Mouse (Mus musculus) cerebellum, postnatal 14 days (tissue): ENCODE measurements at regions not wholly inside any gene's neighbourhood (a gene's known extent, or its start where the extent isn't known, plus 50 kb on each side); places are given as distances from the start of the nearest gene placed in this dataset.
"Not testable (repeated sequence)": the region's sequence is repeated elsewhere in the genome, so short reads cannot be mapped to it uniquely, and the experiment has no call there.

Source experiments
- DNase-seq, 2 experiments: peaks; one replicate each; pipeline ENCODE4 v3.0.0; 2021; ENCODE audit warnings: mixed read lengths in 2 of 2

- DNase-seq = not testable (repeated sequence)
Observed at GRCm38 (mm10) chr2:17065149-17066145, 665.8 kb downstream of the Nebl start.
